Mouse (Mus musculus) monocyte, adult 5-6 weeks (primary cell): ENCODE data around the gene Gm48551. TPM values are rescaled to one million over a fixed set of nuclear protein-coding genes. Genes with fewer than 3 reads are reported as not detected.

Experiments used
- ATAC-seq: fragments of 153-309, 156-312 bp; replicated peaks from 2 replicates; pipeline ENCODE4 v1.8.0; 2017; ENCODE audit warnings: mild to moderate bottlenecking; ENCODE audit not compliant: low TSS enrichment, insufficient number of reproducible peaks, severe bottlenecking, poor library complexity, low FRiP score
- total RNA-seq: library from RNA; stranded (forward); fragments of 200-1000, 200-491, 200-594 nt; gene quantifications from 3 replicates; pipeline ENCODE4 v1.2.3, GENCODE M21; 2017

The Gm48551 gene
- total RNA-seq, 1 experiment from 2014 or later = not detected

DNA sequence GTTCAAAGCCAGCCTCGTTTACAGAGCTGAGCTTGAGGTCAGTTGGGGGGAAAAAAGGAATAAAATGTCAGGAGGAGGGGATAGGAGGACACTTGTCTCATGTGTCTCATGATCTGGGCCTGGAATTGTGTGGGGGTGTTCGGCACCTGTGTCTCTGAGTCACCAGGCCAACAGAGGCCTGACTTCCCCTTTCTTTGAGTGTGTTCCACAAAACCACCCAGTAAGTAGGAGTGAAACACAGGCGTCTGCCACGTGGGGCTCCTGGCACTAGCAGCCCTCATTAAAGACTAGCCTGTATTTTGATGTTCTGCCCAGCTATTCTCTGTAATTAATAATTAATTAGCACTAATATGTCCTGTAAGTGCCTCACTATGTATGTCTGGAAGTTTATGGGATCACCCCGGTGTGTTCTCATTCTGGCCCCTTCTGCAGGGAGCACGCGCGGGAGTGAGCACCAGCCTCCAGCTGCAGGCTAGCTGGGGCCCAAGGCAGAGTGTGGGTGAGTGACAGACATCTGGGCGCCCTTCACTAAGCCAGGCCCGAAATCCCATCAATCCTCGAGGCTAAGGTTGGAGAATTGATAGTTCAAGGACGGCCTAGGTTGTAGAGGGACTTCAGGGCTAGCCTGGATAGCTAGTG is 27.8 kb upstream of the Gm48551 start:
- peak; percentile 44 for ATAC-seq

DNA sequence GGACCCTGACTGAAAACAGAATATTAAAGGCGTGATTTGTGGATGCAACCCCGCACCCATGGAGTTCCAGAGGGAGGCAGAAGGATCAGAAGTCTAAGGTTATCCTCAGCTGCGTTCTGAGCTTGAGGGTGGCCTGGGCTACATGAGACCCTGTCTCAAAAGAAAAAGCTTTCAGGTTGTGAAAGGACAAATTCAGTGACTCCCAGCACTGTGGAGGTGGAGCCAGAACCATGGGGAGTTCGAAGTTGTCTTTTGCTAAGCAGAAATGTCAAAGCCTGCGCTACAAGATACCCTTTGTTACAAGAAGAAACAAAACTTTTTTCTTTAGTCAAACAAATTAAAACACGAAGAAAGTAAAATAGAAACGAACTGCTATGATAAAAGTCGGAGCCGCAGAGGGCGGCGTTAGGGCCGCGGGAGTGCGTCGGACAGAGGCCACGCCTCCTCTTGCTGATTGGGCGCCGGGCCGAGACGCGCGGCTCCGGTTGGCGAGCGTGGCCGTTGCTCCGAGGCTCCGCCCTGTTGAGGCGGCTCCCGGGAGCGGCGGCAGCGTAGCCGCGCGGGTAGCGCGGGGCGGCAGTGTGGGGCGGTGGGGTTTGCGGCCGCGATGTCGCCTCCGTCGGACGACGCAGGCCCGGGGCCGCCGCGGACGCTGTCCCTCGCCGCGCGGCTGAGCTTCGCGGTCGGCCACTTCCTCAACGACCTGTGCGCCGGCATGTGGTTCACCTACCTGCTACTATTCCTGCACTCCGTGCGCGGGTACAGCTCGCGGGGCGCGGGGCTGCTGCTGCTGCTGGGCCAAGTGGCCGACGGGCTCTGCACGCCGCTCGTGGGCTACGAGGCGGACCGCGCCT is 27.0 kb upstream of the Gm48551 start, which contains the start of gene Mfsd12:
TSS of gene Mfsd12 (plus strand) at position 501 of the 854 bp plus-strand sequence.
- peak; percentile 51; the same call in 1 of the 2 replicates for ATAC-seq

DNA sequence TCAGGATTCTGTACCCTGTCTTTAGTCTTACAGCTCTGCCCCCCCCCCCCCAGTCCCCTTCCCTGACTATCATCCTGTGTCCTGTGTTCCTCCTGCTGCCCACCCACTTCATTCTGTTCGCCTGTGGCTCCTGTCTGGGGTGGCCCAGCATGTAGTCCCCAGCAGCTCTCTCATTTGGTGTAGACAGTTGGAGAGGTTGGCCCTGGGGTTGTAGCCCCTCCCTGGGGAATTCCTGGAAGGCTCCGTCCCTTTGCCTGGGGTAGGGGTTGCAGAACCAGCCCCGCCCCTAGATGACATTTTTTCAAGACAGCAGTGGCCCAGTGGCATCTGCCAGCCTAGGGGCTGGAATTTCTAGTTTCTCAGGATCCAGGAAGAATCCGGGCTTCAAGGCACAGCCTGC is 26.1 kb upstream of the Gm48551 start:
- no peak for ATAC-seq

DNA sequence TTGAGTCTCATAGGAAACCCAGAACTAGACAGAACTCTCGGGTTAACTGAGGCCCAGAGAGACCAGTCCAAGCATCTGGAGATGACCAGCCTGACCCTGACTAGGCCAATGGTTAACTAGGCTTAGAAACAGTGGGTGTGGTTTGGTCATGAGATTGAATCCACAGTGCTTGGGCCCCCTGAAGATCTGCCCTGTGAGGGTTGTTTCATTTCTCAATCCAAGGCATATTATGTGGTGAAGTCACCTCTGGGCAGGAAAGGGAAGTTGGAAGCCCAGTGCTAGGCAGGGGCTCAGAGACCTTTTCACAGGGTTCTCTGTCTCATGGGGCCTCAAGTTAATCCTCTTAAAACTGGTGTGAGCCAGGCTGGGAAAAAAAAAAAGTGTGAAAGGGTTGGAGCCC is 25.4 kb upstream of the Gm48551 start:
- peak; percentile 34 for ATAC-seq

DNA sequence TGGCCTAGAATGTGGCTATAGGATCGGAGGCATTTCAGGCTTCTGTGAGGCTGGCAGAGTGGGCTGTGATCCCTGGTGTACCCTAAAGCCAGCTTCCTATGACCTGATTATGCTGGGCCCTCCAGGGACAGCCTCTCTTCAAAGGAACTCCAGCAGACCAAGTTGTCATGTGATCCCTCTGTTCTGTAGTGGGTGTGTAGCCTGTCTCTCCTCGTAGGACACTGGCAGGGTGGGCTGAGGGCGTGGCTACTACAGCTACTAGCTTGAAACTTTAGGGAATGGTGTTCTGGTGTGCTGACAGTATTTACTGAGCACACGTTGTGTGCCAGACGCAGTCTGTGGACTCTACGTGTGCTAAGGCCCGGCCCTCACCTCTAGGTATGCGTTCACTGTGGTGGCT is 23.5 kb upstream of the Gm48551 start:
- ATAC-seq = no peak

DNA sequence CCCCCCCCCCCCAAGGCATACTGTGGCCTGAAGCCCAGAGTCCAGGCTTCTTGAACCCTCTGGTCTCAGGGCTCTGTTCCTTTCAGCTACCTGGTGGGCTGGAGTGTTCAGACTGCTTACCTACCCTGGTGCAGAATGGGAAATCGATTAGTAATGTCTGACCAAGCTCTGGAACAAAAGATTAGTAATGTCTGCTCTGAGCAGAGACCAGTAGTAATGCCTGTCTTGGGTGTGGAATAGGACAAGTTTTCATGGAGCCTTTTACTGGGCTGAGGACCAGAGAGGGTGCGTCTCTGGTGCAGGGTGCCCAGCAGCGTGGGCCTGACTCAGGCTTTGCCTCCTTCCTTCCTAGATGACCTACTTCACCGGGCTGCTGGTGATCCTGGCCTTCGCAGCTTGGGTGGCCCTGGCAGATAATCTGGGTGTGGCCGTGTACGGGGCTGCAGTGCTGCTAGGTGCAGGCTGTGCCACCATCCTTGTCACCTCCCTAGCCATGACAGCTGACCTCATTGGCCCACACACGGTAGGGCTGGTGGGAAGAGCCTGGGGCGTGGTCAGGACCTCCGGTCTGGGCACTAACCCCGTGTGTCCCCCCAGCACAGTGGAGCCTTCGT is 21.8 kb upstream of the Gm48551 start:
- no peak for ATAC-seq

DNA sequence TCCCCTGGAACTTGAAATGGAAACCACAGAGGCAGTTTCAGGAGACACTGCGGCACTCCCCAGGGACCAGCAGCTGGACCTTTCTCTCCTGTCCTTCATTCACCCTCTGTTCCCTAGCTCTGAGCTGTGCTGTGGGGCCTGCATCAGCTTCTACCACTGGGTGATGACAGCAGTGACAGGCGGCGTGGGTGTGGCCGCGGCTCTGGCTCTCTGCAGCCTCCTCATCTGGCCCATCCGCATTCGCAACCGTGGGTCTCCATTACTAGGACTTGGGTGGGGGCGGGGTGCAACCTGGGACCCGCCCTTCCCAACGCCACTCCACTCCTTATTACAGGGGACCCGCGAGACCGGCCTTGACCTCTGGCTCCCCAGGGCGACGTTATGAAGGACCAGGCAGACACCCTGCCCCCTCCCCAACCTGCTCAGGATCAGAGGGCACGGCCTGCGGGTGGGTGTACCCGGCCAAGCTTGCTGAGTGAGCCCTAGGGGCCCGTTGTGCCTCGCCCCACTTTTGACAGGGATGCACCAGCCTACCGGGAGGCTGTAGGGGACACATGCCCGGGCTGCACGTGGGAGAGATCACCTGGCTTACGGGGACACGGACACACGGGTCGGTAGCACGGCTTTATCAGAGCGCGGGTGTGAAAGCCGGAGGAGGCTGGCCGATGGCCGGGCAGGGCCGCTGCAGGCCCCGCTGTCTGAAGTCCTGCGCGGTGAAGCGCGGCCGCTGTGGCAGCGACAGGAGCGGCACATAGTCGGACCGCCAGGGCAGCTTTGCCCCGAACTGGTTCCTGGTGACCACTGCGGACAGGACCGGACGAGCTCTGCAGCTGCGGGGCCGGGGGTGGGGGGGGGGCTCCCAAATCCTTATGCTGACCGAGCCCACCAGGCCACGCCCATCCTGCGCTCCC is 20.6 kb upstream of the Gm48551 start:
- ATAC-seq = no peak

DNA sequence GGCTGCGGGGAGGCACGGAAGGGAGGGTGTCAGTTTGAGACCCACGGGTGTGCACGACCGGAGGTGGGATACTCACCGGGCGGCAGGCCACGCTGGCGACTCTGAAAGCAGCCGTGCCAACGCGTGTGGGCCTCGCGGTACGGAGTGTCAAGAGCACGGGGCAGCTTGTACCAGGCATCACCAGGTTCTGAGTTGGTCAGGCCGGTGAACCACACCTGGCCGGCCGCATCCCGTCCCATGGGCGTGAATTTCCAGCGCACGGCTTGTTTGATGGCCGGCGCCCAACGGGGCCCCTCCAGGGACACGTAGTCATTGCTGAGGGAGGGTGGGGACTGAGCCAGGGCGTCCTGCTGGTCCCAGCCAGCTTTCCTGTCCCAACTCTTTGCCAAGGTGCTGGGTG is 19.6 kb upstream of the Gm48551 start:
- ATAC-seq = no peak

DNA sequence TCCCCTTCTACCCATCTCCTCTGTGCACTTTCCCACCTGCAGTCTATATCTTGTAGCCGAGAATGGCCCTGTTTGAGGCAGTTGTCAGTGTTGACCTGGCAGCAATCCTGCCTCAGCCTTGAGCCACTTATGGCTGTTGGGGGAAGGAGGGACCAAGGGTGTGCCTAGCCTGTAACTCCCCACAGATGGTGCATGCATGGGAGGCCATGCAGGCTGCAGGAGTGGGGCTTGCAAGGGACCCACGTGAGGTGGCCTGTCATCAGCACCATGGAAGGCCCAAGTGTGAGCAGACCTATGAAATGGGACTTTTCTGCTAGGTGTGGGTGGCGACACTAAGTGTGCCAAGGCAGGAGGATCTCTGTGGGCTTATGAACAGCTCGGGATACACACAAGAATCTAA is 19.2 kb upstream of the Gm48551 start:
- ATAC-seq = no peak

DNA sequence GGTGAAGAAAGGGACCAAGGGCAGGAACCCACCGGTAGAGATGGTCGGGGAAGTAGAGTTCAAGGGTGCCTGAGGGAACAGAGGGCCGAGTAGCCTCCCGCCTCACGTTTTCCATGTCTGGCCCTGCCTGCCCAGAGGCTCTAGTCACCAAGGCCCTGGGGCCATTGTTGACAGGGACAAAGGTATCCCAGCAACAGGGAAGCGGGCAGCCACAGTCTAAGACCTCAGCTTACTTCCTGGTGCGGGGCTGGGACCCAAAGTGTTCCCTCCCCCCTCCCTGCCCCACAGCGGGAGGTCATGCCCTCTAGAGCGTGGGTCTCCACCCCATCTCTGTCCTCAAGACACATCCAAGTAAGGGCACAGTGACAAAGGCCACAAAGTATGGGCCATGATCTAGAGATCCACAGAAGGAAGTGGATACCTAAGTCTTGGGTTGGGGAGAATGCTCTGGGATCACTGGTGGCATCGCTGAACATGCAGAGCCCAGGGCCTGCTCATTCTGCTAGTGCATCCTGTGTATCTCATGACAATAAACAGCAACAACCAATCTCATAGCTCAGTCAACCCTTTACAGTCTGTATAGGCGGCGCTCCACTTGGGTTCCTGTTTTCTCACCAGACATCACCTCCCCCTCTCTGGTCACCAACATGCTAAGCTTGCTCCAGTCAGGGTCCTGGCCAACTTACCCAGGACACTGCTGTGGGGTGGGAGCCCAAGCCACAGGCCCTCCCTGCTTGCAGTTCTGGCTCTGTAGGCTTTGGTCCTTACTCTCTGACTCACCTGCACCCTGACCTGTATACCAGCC is 18.4 kb upstream of the Gm48551 start, which contains the start of gene 4930404N11Rik:
TSS of gene 4930404N11Rik (minus strand) at position 145 of the 805 bp plus-strand sequence.
- peak; percentile 33 for ATAC-seq

DNA sequence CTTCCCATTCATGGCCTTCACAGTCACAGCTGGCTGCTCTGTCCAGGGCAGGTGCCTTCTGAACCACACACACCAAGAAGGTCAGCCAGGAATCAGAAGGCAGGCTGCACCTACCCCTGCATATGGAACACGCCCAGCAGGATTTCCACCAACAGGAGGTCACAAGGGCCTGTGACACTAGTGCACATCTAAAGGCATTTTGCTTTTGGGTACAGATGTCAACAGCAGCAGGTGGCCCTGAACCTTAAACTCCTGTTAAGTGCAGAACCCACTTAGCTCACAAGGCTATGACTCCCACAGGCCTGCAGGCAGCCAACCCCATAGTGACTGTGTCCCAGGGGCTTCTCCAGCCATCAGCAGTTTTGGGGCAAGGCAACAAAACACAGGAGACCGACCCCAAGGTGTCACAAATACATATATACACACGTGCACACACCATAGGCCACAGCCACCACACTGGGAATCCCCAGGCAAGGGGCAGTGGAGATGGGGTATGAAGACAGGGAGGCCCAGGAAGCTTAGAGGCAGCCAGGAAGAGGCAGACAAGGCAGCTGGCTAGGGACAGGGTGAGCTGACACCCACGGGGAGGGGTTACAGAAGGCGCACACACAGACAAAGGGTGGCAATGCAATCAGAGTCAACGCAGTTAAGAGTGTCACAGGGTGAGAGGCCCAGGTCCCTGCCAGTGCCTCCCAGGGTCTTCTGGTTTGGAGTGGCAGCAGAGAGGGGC is 17.6 kb upstream of the Gm48551 start:
- no peak for ATAC-seq

DNA sequence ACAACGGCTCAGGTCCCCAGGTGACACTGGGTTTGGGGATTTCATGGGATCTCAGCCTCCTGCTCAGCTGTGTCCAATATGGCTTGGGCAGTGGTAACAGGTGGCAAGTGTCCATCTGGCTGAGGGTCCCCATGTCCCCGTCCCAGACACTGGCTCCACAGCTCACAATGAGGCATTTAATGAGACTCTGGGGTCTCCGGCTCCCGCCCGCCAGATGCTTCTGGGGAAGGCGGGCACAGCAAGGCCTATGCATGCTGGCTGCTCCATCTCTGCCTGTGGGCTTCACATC is 17.1 kb upstream of the Gm48551 start:
- no peak for ATAC-seq

DNA sequence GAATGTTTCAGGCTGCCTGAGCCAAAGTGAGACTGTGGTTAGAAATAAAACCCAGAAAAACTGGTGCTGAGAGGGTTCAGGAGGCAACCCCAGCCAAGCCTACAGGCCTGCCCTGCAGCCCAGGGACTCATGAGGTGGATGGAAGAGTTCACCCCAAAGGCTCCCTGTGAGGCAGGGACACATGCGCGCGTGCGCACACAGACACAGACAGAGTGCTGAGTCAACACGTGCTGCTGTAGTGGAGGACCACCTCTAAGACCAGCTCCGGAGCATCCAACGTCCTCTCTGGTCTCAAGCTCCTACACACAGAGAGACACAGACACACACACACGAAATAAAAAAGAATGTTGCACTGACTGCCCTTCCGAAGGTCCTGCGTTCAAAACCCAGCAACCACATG is 8.9 kb upstream of the Gm48551 start:
- no peak for ATAC-seq

DNA sequence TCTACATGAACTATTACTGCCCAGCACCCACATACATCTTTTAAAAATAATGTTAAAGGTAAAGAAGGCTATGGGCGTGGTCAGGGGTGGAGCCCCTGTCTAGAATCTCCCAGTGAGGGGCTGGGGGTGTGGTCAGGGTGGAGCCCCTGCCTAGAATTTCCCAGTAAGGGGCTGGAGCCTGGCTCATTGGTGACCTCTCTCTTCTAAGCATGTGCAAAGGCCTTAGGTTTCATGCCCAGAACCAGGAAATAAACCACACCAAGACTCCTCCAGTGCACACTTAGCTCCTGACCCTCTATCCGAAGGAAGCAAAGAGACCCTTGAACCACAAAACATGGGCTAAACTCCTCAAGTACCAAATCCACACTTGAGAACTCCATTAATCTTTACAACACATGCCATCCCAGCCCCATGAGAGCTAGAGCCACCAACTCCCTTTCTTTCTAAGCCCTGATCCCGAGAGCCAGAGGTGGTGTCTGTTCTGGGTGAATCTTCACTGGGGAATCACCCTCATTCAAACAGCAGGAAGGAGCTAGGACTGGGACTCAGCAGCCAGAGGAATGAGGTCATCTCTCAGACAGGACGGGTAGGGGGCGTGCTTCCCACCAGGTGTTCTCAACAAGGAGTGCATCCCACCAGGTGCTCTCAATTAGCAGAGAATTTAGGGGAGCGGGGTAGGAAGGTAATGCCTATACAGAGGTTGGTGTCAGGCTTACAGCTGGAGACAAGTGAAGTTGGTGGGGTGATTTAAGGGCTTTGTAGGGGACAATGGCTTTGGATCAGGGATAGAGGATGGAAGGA is 7.5 kb upstream of the Gm48551 start:
- ATAC-seq = no peak

DNA sequence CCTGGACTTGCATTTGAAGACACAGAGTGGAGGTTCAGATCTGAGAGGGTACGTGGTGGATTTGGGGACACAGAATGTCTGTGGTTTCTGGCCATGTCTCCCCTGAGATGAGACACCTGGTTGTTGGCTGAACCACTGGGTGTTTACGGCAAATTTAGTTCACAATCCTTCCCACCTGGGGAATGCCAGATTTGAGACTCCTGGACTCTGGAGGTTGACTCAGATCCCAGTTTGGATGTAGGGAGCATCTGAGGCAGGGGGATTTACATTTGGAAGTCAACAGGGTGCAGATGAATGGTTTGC is 7.0 kb upstream of the Gm48551 start:
- ATAC-seq = no peak

DNA sequence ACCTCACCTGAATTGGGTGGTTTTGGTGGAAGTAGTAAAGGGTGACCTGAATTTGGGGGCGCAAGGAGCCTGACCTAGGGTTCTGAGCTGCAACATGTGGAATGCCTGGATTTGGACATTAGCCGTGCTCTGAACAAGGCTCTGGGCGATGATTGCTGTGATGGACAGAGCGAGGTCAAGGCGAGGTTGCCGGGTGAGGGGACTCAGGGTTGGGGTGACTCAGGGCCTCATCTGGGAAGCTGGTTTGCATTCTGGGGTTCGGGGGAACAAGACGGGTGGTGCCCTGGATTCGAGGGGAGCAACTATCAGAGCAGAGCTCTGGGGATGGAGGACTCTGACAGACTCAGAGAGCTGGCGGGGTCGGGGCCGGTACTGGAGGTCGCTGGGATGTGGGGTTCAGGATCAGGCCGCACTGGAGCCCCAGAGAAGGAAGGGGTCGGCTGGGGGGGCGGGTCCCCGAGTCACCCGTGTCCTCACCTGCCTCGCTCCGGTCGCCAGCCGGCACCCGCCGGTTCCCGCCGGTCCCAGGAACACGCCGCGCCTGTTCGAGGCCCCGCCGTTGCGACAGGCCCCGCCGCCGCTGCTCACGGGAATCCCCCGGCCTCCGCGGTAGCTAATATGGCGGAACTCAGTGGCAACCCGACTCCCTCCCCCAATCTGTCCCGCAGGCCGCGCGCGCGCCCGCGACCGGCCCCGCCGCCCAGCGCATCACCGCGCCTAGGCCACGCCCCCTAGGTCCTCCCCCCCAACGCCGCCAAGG is 6.3 kb upstream of the Gm48551 start, which contains the start of gene Fzr1:
TSS of gene Fzr1 (minus strand) at position 724 of the 760 bp plus-strand sequence.
- peak; percentile 6; the same call in 1 of the 2 replicates for ATAC-seq
